Mouse (Mus musculus): ENCODE results near the gene Srd5a1.

Srd5a1 gene

GRCm38 (mm10) chr13:69633988-69634387 is 22.7 kb upstream of the Srd5a1 start:
- no peak for TF ChIP-seq GATA4 (IDR thresholded peaks at IDR 0.05; ENCODE audit: insufficient replicate concordance, low read length)

DNA sequence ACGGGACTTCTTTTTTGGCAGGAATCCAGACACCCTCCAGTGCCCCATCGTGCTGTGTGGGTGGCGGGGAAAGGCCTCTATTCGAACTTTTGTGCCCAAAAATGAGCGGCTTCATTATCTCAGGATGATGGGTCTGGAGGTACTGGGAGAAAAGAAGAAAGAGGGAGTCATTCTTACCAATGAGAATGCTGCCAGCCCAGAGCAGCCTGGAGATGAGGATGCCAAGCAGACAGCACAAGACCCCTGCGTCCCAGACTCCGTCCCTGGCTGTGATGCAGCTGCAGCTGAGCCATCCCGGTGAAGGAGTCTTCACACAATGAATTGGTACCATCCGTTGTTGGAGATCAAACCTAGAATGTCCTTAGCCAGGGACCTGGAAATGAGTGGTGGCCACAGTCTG is 22.3 kb upstream of the Srd5a1 start:
- TF ChIP-seq GATA4 (IDR thresholded peaks at IDR 0.05; ENCODE audit: insufficient replicate concordance, low read length), result no peak

GRCm38 (mm10) chr13:69631659-69632058 is 20.4 kb upstream of the Srd5a1 start:
- TF ChIP-seq GATA4 (IDR thresholded peaks at IDR 0.05; ENCODE audit: insufficient replicate concordance, low read length), result no peak; the same call in 1 of the 2 replicates

DNA sequence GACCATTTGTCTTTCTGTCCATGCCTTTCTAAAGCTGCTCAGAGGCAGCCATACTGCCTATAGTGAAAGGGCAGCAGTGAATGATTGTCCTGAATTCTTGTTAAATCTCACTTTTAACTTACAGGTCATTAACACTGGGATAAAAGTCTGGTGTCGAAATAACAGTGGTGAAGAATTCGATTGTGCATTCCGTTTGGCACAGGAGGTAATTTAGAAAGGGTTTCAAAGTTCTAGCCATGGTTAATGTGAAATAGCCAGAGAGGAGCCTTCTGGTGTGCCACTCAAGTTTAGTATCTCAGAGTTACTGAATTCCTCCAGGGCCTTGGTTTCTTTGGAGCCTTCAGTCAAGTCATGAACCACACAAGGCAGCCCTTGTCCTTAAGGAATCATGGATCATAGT is 19.9 kb upstream of the Srd5a1 start:
- no peak for TF ChIP-seq GATA4 (IDR thresholded peaks at IDR 0.05; ENCODE audit: insufficient replicate concordance, low read length)

GRCm38 (mm10) chr13:69630576-69630975 is 19.3 kb upstream of the Srd5a1 start:
- TF ChIP-seq GATA4 (IDR thresholded peaks at IDR 0.05; ENCODE audit: insufficient replicate concordance, low read length), result no peak

DNA sequence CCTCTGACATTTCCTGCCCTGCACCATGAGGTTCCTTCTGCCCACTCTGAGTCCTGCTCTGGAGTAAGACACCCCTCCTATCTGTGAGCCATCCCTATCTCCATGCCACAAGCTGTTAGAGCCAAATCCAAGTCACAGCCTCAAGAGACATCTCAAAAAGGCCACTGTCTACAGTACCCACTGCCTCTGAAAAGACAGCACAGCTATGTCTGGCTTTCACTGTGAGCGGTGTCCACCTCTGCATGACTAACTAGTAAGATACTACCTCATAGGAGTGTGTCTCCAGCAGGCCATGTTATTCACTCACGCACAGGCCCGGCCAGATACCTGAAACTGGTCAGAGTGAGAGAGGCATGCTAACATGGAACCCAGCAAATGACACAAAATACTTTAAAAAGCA is 16.7 kb upstream of the Srd5a1 start:
- TF ChIP-seq GATA4 (IDR thresholded peaks at IDR 0.05; ENCODE audit: insufficient replicate concordance, low read length), result no peak

DNA sequence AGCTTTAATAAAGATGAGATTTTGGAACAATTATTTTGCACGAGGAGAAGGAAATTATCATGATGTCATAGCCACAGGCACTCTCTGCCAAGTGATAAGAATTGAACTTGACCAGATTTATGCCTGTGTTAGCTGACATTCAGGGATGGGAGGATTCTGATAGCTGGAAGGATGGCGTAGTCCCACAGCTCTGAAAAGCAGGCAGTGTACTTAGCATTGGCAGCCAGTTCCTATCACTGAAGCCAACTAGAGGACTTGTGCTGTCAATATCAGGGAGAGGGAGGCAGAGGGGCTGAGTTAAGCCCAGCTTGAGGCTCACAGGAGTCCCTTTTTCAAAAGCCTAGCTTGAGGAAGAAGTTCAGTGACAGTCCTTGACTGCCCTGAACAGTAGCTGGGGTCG is 13.3 kb upstream of the Srd5a1 start:
- peak; percentile 26; the same call in 1 of the 2 replicates for TF ChIP-seq GATA4 (IDR thresholded peaks at IDR 0.05; ENCODE audit: insufficient replicate concordance, low read length)

DNA sequence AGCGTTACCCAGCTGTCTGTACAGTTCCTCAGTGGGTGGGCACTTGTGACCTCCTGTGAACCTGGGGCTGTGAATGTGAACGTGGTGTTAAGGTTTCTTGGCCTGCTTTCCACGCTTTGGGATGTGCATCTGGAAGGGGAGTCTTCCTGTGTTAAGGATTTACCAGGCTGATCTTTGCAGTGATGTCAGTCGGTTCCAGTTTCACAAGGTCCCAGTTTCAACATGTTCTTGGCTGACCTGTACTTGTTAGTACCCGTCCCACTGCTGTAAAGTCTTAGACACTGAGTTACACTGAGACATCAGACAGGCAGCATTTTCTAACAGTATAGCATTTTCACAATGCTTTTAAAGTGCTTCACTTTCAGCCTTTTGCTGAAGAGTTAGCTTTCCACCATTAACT is 12.6 kb upstream of the Srd5a1 start:
- no peak for TF ChIP-seq GATA4 (IDR thresholded peaks at IDR 0.05; ENCODE audit: insufficient replicate concordance, low read length)

DNA sequence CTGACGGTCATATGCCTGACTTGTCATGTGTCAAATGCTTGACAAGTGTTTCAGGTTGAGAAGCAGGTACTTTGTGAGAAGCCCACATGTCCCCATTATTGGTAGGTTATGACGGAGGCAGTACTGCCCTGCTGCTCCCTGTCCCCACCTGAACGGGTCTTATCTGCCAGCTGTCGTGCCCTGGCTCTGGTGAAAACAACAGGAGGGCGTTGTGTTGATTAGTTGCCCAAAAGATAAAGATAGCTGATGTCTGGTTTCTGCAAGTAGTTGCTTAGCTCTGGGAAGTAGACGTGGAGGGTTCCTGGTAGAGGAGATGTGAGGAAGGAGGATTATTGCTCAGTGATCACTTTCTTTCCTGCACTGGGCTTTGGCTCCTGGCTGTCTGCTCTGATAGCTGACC is 5.5 kb upstream of the Srd5a1 start:
- TF ChIP-seq GATA4 (IDR thresholded peaks at IDR 0.05; ENCODE audit: insufficient replicate concordance, low read length), result no peak

- TF ChIP-seq GATA4 (IDR thresholded peaks at IDR 0.05; ENCODE audit: insufficient replicate concordance, low read length), result no peak
Observed at GRCm38 (mm10) chr13:69612175-69612544, 918 bp upstream of the Srd5a1 start.

- TF ChIP-seq GATA4 (IDR thresholded peaks at IDR 0.05; ENCODE audit: insufficient replicate concordance, low read length), result no peak
Observed at GRCm38 (mm10) chr13:69610751-69611397, 368 bp downstream of the Srd5a1 start.

- no peak for TF ChIP-seq GATA4 (IDR thresholded peaks at IDR 0.05; ENCODE audit: insufficient replicate concordance, low read length)
Observed at GRCm38 (mm10) chr13:69608734-69609133, 2.5 kb downstream of the Srd5a1 start.

- TF ChIP-seq GATA4 (IDR thresholded peaks at IDR 0.05; ENCODE audit: insufficient replicate concordance, low read length), result no peak
Observed at GRCm38 (mm10) chr13:69604670-69605069, 6.6 kb downstream of the Srd5a1 start.

DNA sequence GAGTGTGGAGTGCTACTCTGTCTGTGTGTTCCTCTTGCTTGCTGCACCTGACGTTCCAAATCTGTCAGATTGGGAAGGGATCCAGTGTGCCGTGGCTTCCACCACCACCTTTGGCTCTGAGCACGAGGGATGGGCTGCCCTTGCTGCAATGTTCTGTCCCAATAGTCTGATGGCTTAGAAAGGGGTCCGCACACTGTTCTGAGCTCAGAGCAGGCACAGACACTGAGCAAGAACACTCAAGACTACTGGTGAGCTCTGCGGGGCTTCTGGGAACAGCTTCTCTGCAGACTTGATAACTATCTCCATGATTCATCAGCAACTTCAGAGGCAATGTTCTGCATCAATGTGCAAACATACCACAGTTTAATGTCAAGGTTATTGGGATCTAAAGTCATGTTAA is 9.9 kb downstream of the Srd5a1 start:
- TF ChIP-seq GATA4 (IDR thresholded peaks at IDR 0.05; ENCODE audit: insufficient replicate concordance, low read length), result no peak

GRCm38 (mm10) chr13:69598867-69599266 is 12.4 kb downstream of the Srd5a1 start:
- no peak for TF ChIP-seq GATA4 (IDR thresholded peaks at IDR 0.05; ENCODE audit: insufficient replicate concordance, low read length)

- peak; percentile 53; the same call in 1 of the 2 replicates for TF ChIP-seq GATA4 (IDR thresholded peaks at IDR 0.05; ENCODE audit: insufficient replicate concordance, low read length)
Observed at GRCm38 (mm10) chr13:69596515-69596914, 14.7 kb downstream of the Srd5a1 start.

DNA sequence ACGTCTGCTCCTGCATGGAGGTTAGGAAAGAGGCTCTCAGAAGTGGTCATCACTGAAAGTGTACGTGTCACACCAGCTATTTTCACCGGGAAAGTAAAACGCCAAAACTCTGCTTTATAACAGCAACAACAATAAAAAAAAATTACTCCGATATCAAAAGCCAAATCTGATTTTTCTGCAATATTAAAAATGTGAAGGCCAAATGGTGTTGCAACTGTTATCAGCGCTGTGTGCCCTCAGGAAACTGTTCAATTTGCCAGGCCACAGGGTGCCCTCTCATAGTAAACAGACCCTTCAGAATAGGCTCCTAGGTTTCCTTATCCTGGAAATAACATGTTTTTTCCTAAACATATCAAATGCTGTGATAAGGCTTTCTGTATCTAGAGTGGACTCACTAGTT is 15.3 kb downstream of the Srd5a1 start:
- peak; percentile 92 for TF ChIP-seq GATA4 (IDR thresholded peaks at IDR 0.05; ENCODE audit: insufficient replicate concordance, low read length)

All from liver, adult (tissue).